Mouse (Mus musculus) cerebellum, adult 11 months (tissue): ENCODE results near the gene Sstr4.

ENCODE experiments used
- DNase-seq: peaks from one replicate; pipeline ENCODE4 v3.0.0; 2022

Sstr4 gene

GRCm38 (mm10) chr2:148436285-148436684 is 41.1 kb downstream of the Sstr4 start:
- no peak for DNase-seq

DNA sequence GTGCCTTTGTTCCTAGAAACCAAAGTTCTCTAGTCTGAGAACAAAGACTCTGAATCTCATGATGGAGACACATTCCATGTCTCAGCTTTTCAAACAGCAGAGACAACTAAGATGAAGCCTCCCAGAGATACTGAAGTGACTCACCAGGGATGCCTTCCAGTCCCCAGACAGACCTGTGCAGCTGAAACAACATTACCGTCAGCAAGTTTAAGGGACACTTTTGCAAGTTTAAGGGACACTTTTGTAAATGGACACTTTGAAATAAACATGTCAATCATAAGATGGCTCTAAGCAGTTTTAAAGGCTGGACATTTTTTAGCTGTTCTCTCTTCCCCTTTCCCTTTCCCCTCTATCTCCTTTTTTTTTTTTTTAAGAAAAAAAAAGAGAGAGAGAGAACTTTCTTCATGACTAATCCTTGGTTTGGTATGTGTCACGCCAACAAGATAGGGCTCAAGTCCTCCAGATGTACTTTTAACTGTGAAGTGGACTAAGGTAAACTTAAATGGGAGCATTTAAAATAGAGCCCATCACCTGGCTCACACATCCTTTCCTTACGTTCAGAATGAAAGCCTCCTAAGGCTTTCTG is 44.6 kb downstream of the Sstr4 start:
- DNase-seq, result no peak

DNA sequence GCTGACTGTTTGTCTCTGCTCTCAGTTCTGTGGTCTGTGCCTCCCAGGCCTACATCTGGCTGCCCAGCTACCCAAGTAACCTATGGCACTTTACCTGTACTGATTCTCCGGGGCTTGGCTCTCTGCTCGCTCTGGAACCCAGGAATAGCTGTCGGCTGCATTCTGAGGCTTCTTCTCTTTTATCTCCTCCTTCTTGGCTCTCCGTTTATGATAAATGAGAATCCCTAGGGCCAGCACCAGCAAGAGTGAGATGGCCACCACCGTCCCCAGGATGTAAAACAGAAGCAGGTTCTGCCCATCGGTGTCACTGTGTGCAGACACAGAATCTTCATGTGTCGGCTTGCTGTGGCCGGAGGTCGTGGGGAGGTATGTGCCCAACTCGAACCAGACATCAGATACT is 46.3 kb downstream of the Sstr4 start:
- DNase-seq, result no peak

GRCm38 (mm10) chr2:148442172-148442571 is 47.0 kb downstream of the Sstr4 start:
- DNase-seq, result no peak

DNA sequence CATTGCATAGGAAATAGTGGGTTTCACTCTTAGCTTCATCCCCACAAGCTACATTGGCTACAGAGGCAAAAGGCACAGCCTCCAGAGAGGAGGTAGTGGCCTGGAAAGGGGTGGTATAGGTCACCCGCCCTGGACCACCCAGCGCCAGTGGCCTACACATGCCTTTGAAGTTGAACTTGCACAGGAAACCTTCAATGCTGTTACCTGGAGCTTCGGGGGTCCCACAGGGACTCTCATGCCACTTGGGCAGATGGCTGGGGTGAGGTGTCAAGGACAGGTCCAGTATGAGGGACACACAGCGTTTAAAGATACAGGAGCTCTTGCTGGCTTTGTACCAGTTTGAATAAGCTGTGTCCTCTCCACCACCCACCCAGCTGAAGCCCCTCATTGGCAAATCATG is 47.6 kb downstream of the Sstr4 start:
- no peak for DNase-seq

GRCm38 (mm10) chr2:148443249-148443958 is 48.3 kb downstream of the Sstr4 start, which contains the start of gene Cd93:
TSS of gene Cd93 (minus strand) at chr2:148443563.
- DNase-seq, result no peak

DNA sequence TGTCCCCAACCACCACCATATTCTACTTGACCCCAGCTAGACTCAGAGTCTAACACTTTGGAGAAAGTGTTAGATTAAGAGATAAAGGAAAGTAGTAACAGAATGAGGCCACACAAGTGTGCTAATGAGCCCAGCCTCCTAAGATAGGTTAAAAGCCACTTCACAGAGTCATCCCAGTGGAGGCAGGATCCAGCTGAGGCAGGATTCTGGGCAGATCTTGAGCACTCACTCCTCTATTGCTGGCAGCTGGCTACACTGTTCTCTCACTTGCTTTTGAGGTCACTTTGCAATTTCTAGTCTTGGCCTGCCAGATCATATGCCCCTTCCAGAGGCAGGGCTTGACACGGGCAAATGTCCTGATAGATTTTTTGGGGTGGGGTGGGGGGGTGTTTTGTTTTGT is 49.3 kb downstream of the Sstr4 start:
- DNase-seq, result no peak

DNA sequence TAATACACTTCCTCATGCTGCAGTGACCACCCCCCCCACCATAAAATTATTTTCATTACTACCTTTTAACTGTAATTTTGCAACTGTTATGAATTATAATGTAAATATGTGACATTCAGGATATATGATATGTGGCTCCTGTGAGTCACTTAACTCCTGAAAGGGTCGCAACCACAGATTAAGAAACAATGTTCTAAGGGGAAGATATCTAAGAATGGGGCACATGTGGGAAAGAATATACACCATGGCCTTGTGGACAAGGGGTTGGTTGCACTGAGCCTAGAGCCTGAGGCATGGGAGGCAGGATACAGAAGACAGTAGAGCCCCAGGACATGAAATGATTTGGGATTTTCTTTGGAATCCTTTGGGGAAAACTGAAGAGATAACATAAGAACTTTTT is 50.5 kb downstream of the Sstr4 start:
- no peak for DNase-seq
